Mouse (Mus musculus) left cerebral cortex, adult 11 months (tissue): ENCODE results near the gene Hspbp1.
A peak's percentile ranks its signal among the peaks of the same experiment; 100 is the strongest.

Experiments used
- DNase-seq: peaks from one replicate; pipeline ENCODE4 v3.0.0; 2022; ENCODE audit warnings: low spot score

The Hspbp1 gene

DNA sequence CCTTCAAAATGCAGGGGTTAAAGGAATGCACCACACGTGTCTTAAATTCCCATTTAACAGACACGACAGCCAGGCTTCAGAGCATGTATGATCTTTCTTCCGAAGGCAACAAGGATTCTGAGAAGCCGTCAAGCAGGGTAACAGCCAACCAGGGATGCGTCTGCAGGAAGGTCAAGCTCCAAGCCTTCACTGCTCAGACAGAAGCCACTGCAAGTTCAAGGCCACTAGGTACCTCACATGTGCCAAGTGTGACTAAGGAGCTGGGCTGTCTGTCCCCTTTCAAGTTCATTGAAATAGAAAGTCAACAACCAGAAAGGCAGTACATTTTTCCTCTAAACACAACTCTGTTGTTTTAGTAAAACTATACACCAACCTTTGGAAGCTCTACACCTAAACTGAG lies 18.0 kb downstream of the Hspbp1 start:
- no peak for DNase-seq

DNA sequence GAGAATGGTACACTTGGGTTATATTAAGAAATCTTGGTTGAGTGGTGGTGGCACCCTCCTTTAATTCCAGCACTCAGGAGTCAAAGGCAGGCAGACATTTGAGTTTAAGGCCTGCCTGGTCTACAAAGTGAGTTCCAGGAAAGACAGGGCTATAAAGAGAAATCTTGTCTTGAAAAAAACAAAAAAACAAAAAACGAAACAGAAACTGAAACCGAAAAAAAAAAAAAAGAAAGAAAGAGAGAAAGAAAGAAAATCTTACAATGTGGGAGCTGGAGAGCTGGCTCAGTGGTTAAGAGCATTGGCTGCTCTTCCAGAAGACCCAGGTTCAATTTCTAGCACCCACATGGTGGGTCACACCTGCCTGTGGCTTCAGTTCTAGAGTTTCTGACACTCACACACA lies 21.1 kb downstream of the Hspbp1 start:
- no peak for DNase-seq

DNA sequence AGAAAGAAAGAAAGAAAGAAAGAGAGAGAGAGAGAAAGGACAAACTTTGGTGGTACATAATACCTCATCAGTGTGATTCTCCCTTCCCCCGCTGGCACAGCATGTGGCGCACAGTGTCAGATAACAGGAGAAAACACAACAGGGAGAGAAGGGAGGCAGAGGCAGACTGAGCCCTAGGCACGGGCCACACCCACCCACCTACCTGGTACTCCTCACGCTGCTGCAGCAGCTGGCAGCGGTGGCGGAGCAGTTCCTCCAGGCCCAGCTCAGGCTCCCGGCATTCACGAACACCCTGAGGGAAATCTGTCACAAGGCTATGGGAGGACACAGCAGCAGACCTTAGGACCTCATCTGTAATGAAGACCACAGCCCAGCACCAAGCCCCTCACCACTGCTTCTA lies 21.7 kb downstream of the Hspbp1 start:
- no peak for DNase-seq

DNA sequence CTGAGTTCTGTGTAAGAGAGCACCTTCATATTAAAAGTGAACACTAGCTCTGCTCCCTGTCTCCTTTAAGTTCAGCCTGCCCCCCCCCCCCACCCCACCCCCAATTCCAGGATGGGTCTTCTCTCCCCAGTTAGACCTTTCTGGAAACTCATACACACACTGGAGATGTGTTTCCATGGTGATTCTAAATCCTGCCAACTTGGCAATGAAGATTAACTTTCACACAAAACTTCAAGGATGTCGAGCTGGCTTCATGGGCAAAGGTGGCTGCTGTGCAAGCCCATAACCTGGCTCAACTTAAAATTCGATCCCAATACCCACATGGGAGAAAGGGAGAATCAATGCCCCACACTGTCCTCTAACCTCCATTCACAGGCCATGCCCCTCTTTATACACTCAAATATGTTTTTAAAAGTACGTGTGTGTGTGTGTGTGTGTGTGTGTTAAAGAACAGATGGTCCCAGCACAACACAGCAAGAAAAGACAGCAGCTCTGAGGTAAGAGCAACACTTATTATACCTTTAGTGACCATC lies 24.9 kb downstream of the Hspbp1 start:
- no peak for DNase-seq

DNA sequence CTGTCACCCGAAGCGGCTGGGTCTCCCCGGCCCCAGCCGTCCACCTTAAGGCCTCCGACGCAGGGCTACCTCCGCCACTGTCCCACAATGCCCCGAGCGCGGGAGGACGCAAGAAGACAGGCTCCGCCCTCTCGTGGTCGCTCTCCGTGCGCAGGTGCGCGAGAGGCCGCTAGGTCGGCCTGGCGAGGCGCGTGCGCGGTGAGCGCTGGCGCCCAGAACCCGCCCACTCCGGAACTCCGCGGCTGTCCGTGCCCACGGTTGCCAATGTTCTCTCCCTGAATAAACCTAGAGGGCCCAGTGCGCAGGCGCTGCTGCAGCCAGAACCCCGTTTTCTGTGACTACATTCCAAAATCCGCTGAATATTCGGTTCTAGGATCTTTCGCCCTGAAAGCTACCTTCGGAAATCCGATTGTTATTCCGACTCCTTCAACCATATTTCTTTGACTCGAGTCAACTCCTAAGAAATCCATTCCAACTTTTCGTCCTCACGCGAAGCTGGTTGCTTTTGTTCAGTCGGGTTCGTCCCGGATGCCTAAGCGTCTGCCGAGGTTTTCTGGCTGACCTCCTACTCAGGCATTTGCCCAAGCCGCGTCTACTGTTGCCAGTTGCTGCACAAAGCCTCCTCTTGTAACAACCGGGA lies 25.8 kb downstream of the Hspbp1 start, which contains the start of gene Ppp6r1:
TSS of gene Ppp6r1 (minus strand) at position 108 of the 640 bp plus-strand sequence.
- DNase-seq: peak; percentile 96

DNA sequence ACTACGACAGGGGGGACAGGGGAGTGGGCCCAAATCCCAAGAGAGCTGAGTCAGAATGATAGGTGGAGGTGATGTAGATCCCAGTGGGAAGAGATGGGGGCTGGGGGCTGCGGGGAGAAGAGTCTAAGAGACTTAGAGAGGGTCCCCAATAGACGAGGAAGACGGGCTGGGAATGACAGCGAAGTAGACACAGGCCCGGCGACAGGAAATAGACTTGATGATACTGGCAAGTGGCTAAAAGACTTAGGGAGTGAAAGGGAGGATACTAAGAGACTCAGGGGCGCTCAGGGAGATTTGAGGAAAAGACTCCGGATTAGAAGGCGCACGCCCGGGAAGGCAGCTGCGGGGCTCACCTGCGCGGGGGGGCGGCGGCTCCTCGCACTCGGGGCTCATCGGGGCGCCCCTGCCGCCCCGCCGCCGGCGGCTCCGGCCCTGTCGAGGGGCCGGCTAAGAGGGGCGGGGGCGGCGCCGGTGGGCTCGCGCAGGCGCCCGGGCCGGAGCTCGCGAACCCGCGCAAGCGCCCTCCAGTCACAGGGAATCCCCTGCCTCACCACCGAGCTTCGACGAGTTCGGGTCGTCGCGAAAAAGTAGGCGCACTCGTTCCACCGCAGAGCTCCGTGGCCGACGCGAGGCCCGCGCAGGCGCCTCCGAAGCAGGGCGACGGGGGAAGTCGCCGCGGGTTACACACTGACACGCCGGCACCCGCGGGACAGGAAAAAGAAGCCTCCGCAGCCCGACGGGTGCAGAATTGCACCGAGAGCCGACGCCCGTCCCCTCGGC lies 26.6 kb downstream of the Hspbp1 start:
- DNase-seq: no peak

DNA sequence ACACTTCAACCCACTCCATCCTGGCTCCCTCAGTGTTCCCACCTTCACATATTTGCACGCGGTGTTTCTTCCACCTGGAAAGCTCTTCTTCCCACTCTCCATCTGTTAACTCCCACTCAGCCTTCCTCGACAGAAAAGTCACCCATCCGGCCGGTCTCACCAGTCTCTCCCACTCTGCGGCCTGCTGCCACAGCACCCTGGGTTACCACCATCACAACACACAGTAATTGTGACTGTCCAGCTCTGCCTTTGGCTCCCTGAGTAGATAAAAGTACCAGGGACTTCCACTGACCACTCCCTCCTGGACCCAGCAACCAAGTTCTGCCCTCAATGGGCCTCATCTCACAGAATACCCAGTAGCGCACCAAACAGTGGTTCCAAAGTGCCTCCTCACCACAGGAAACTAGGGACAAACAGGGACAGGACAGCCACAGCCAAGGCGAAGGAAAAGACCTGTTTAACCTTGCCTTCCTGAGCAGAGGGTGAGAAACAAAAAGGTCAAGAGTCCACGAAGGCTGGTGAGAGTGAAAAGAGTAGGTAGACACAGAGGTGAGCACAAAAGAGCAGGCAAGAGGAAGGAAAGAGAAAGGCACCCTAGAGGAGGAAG lies 27.2 kb downstream of the Hspbp1 start:
- DNase-seq: peak; percentile 23

DNA sequence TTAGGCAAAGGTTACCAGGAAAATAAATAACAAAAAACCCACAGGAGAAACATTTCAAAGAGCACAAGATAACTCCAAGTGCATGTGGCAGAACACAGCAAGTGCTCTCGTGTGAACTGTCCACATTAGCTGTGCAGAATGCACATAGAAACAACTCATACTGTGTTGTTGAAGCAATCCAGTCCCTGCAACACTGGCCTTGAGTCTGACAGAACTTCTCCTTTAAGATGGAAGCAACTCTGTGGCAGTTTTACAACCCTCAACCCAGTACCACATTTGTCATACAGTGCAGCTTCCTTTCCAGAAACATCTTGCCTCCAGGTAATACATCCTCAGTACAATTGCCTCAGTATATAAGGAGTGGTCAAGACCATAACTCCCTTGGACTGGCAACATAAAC lies 28.1 kb downstream of the Hspbp1 start:
- DNase-seq: no peak

DNA sequence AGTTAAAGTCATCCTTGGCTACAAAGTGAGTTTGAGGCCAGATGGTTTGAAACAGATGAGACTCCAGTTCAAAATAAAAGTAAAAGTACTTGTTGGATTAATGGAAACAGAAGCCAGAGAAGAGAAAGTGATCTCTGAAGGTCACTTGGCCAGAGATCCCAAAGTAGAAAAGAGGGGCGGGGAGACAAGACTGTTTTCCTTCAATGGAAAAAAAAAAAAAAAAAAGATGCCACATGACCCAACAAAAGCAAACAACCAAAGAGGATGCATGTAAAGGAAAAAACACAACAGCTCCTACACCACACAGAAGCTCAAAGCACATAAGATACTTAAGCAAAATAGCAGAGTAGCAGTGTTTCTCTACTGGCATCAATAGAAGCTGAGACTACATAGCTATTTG lies 29.0 kb downstream of the Hspbp1 start:
- no peak for DNase-seq

DNA sequence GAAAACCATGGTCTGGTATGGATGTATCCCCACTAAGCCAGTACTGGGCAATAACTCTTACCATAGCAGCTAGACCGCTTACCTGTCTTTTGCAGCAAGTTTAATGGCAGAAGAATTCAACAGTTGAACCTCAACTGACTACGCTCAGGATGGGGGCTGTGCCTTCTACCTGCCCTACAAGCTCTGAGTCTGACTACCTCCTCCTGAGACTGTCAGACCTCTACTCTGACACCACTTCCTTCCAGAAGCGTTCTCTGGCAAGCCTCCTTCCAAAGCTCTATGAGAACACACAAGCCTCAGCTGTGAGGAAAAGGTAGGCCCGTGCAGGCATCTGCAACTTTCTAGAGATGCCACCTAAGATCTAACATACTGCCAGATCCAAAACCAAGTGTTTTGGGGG lies 29.5 kb downstream of the Hspbp1 start:
- DNase-seq: no peak

DNA sequence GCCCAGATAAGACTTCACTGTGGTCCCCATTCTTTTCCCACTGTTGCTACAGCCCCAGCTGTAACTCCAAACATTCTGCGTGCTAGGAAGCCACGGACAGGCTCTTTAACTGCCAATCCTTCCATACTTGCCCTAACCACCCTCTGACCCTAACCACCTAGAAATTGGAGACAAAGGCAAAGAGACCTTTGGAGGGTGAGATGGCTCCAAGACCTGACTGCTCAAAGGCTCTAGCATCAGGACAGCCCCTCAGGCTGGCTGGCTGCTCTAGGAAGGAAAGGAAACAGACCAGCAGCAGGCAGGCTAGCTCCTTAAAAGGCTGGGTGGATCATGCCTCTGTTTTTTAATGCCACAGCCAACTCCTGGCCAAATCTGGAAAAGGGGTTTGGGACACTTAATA lies 30.6 kb downstream of the Hspbp1 start:
- no peak for DNase-seq

DNA sequence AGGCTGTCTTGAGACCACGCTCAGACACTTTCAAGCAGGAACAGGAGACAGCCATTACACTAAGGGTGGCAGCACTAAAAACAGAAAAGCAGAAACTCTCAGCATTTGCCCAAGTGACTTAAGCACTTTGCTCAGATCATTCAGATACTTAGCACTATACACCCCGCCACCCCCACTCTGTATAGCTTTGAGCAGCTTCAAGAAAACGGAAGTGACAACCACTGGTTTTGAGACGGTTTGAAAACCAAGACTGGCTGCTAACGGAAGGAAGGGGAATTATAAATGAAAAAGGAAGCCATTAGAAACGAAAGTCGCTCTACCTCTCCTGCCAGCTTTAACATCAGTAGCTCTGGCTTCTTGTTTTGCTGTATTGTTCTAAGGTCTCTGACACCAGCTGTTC lies 31.1 kb downstream of the Hspbp1 start:
- DNase-seq: no peak

DNA sequence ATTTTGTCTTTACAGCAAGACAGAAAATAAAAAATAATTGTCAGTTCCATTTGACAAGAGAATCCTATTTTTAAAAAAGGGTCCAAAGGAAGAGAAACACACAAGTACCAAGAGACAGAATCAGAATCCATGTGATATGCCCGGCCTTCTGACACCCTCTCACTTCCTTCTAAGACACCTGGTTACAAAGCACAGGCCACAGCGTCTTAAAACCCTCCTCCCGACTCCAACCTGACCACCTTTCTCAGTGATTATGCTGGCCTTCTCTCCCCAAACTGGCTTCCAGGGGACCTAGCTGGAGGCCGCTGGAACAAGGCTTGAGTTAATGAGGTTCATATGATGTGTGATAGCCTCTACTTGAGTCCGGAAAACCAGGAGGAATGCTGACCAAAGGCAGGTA lies 31.5 kb downstream of the Hspbp1 start:
- DNase-seq: no peak

DNA sequence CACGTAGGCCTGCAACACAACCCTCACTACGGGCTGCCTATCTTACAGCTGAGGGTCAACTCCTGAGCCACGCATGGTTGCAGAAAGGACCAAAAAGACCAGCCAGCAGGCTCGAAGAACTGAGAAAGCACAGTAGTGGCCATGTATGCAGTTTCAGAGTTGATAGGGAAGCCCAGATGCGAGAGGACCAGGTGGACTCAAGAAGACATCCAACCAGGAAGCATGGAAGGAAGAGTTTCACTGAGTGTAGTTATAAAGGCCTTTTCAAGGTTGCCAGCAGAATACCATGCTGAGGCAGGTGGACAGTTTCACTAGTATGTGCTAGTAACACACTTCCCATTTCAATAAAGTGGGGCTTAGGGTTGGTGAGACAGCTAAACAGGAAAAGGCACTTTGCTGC lies 32.1 kb downstream of the Hspbp1 start:
- DNase-seq: no peak

DNA sequence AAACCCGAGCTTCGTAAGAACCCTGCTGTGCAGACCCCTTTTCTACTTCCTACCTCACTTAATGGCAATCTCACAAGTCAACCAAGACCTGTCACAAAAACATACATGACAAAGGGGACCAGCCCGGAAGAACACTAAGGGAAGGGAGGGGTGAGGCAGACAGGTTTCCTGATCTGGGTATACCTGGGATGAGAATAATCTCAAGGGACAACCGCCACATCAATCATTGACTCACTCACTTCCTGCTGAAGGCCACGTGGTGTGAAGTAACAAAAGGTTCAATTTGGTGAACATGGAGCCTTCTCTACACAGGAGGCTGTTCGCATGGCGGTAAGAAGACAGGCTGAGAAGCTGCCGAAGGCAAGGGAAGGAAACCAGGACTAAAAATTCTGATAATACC lies 33.3 kb downstream of the Hspbp1 start:
- no peak for DNase-seq

DNA sequence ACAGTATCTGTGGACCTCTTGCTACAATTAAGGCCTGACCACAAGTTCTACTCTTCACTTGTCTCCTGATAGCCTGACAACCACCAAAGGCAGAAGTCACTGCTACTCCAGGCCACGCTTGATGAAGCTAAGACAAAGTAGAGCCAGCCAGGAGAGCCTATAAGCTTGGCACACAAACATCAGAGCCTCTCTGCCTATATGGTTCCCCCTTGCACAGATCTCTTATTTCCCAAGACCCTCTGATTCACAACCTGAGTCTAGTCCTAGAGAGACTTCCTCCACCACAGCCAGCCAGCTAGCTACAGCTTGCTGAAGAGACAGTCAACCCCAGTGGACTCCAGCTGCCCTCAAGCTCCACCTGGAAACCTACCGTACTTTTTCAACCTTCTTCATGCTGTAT lies 36.9 kb downstream of the Hspbp1 start:
- no peak for DNase-seq

DNA sequence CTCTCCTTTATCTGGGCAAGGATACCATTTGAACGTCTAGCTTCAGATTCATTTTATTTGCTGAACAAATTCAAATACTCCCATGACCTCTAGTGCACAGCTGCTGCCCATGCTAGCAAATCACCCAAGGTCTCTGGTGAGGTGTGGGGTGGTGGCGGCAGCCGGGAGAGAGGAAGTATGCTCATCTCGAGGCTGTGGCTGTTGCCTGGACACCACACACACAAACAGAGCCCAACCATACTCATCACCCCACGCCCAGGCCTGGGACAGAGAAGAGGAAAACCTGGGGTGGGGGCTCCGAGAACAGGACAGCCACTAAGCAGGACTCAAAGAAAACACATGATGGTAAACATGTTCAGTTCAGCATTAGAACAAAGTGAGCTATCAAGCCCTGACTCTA lies 37.6 kb downstream of the Hspbp1 start:
- no peak for DNase-seq

DNA sequence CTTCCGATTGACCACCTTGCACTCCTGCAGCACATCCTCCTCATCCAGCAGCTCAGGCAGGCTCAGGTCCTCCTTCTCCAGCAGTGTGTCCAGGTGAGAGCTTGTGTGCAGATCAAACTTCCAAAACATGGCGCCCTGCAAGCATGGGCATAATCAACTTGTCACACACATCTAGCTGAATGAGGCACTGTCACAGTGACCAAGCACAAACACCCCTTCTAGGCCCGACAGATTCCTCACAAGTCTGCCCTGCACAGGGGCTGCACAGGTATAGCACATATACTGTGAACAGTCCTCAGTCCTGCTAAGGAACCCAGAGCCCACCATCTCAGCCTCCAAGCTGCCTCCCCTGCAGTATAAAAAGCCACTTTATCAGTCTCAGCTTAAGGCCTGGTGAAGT lies 38.1 kb downstream of the Hspbp1 start:
- DNase-seq: no peak

DNA sequence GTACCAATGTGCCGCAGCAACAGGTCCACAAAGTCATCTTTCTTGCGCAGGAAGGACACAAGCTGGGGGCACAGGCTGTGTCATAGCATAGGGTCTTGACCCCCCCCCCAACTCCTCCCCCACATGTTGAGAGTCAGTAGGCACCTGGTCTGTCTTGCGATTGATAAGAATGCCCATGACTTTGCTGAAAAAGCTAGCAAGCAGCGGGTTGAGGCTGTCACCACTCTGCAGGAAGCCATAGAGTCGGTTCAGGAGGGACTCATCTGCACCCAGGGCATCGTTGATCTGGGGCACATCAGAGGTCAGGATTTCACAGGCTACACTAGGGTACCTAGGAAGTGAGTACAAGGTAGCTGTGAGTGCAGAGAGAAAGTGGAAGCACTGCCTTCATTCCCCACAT lies 41.6 kb downstream of the Hspbp1 start:
- no peak for DNase-seq

DNA sequence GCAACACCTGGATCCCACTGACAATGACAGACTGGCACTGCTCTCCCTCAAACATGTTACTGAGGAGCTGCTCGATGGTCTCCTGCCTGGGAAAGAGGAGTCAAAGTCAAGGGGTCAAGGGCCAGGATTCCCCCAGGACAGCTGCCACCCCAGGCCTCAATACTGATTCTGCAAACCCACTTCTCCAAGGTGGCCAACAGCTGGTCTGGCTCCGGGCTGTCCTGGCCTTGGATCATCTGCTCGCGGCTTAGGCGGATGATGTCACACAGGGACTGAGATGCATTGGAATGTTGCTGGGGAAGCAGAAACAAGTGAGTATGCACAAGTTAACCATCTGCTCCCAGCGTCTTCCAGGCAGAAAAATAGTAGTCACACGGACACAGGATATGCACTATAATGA lies 42.9 kb downstream of the Hspbp1 start:
- no peak for DNase-seq

DNA sequence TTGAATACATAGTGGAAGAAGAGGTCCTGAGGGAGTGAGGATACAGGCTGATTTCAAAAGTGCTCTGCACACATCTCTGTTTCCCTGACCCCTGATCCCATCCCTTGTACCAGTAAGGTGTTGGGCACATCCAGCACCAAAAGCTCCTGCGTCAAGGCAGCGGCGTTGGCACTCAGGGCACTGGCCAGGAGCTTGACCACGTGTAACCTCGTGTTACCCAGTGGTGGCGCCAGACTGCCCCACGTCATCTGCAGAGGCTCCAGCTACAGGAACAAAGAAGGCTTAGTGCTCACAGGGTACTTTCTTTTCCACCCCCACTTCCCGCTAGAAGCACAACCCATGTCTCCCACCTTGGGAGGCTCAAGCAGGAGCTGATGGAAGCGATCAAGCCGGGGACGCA lies 43.7 kb downstream of the Hspbp1 start:
- peak; percentile 38 for DNase-seq

DNA sequence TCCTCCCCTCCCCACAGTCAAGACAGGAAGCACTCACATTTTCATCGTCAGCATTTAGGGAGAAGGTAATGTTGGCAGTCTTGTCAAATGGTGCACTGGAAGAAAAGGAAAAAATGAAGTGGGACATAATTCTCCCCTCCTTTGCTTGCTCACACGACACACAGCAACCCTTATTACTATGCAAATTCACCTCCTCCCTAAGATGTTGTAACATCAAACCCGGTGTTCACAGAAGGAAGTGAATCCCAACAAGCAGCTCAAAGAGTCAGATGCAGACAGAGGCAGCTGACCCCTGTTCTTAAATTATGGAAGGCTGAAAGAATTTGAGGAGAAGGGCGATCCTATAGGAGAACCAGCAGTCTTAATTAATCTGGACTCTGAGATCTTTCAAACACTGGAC lies 48.7 kb downstream of the Hspbp1 start:
- no peak for DNase-seq

DNA sequence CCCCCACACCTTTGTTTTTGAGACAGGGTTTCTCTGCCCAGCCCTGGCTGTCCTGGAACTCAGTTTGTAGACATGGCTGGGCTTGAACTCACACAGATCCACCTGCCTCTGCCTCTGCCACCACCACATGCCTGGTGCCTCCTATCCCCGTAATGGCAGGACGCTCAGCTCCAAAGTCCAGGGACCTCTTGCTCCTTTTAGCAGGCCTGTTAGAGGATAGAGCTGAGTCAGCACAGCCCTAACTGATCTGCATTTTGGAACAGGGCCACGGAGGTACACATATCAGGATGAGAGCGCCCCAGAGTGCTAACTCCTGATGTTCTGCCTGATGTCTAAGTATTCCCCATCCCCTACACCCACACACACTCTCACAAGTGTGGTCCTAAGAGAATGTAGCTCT lies 53.8 kb downstream of the Hspbp1 start, which contains the start of gene Tmem86b:
TSS of gene Tmem86b (minus strand) at position 392 of the 400 bp plus-strand sequence.
- DNase-seq: no peak
